Mouse (Mus musculus) left cerebral cortex, adult 18-20 months (tissue): ENCODE data around the gene 4930469K13Rik. TPM values are rescaled to one million over a fixed set of nuclear protein-coding genes. Genes with fewer than 3 reads are reported as not detected.
A peak's percentile ranks its signal among the peaks of the same experiment; 100 is the strongest.
"Not testable (repeated sequence)": the region's sequence is repeated elsewhere in the genome, so short reads cannot be mapped to it uniquely, and the experiment has no call there.

ENCODE experiments used
- DNase-seq, 2 experiments: peaks; one replicate each; pipeline ENCODE4 v3.0.0; 2021 to 2022; ENCODE audit warnings: low spot score in 2 of 2, mixed read lengths in 1 of 2
- long read RNA-seq, 2 experiments: library from polyadenylated mRNA; stranded (forward); transcript quantifications; one replicate each; pipeline ENCODE4 v2.0.0; 2021
- total RNA-seq, 2 experiments: library from RNA; stranded (reverse); gene quantifications; 2 replicates each; pipeline ENCODE4 v1.2.3; 2021

The 4930469K13Rik gene
- not detected for total RNA-seq
- long read RNA-seq, experiment 1, partial matches to known transcripts: 0 of 5 reads
- long read RNA-seq, experiment 1, other reads (novel, unspliced or antisense): 5 of 5 reads
- long read RNA-seq, experiment 2, partial matches to known transcripts: 0 of 1 reads
- long read RNA-seq, experiment 2, other reads (novel, unspliced or antisense): 1 of 1 reads

- DNase-seq: no peak
Observed at GRCm38 (mm10) chr11:34098422-34098821, at the start of gene 4930469K13Rik. Gene 4930469K13Rik, minus strand, starts transcription at chr11:34098554.

GRCm38 (mm10) chr11:34146934-34147333, 48.6 kb upstream of the 4930469K13Rik start:
- DNase-seq: no peak

- DNase-seq: no peak
Observed at GRCm38 (mm10) chr11:34144421-34144820, 46.1 kb upstream of the 4930469K13Rik start.

GRCm38 (mm10) chr11:34143984-34144383, 45.6 kb upstream of the 4930469K13Rik start:
- no peak for DNase-seq

GRCm38 (mm10) chr11:34139296-34139695, 40.9 kb upstream of the 4930469K13Rik start:
- no peak for DNase-seq

GRCm38 (mm10) chr11:34128412-34128811, 30.1 kb upstream of the 4930469K13Rik start:
- DNase-seq: no peak

- not testable (repeated sequence) for DNase-seq
Observed at GRCm38 (mm10) chr11:34125727-34126126, 27.4 kb upstream of the 4930469K13Rik start.

GRCm38 (mm10) chr11:34124852-34125251, 26.5 kb upstream of the 4930469K13Rik start:
- DNase-seq: no peak

GRCm38 (mm10) chr11:34123147-34123546, 24.8 kb upstream of the 4930469K13Rik start:
- DNase-seq: peak; percentile 7 to 24

GRCm38 (mm10) chr11:34118319-34118718, 20.0 kb upstream of the 4930469K13Rik start:
- no peak for DNase-seq

- no peak for DNase-seq
Observed at GRCm38 (mm10) chr11:34117581-34117980, 19.2 kb upstream of the 4930469K13Rik start.

GRCm38 (mm10) chr11:34116572-34117135, 18.3 kb upstream of the 4930469K13Rik start:
- no peak for DNase-seq

GRCm38 (mm10) chr11:34113760-34114159, 15.4 kb upstream of the 4930469K13Rik start:
- no peak for DNase-seq

- DNase-seq: no peak
Observed at GRCm38 (mm10) chr11:34112781-34113380, 14.5 kb upstream of the 4930469K13Rik start.

- DNase-seq: no peak
Observed at GRCm38 (mm10) chr11:34111940-34112339, 13.6 kb upstream of the 4930469K13Rik start.

GRCm38 (mm10) chr11:34109260-34109659, 10.9 kb upstream of the 4930469K13Rik start:
- no peak for DNase-seq

- no peak for DNase-seq
Observed at GRCm38 (mm10) chr11:34104919-34105318, 6.6 kb upstream of the 4930469K13Rik start.

- no peak for DNase-seq
Observed at GRCm38 (mm10) chr11:34101827-34102226, 3.5 kb upstream of the 4930469K13Rik start.

GRCm38 (mm10) chr11:34087064-34087463, 11.3 kb downstream of the 4930469K13Rik start:
- no peak for DNase-seq

- no peak for DNase-seq
Observed at GRCm38 (mm10) chr11:34086164-34086751, 12.1 kb downstream of the 4930469K13Rik start.

- no peak for DNase-seq
Observed at GRCm38 (mm10) chr11:34084639-34085038, 13.7 kb downstream of the 4930469K13Rik start.

- DNase-seq: no peak
Observed at GRCm38 (mm10) chr11:34083795-34084194, 14.6 kb downstream of the 4930469K13Rik start.
